Mouse (Mus musculus) small intestine, adult 10 weeks (tissue): ENCODE measurements around the gene Il17a. TPM values are rescaled to one million over a fixed set of nuclear protein-coding genes. Genes with fewer than 3 reads are reported as not detected.

ENCODE experiments used
- polyA plus RNA-seq: library from polyadenylated mRNA; stranded (reverse); fragments of 350-450 nt; fragmentation: Illumina TruSeq; extraction: RNeasy Lipid Tissue Mini Kit (QIAGEN cat#74804); gene quantifications from one replicate; pipeline ENCODE4 v1.2.3, GENCODE M21; 2014; ENCODE audit warnings: low replicate concordance

Il17a gene
- polyA plus RNA-seq, result not detected

DNA sequence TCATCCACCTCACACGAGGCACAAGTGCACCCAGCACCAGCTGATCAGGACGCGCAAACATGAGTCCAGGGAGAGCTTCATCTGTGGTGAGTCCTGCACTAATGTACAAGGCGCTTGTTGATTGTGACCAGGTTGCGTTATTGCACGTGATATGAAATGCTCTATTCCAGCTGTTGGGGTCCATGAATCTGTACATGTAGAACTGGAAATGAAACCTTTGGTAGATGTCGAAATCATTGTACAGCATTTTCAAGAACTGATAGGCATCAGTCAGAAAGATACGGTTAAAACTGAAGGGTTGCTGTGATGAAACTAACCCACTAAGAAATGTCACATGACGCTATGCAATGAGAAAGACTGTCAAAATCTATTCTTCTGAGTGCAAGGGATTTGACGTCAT, at the start of gene Il17a:
Gene Il17a (plus strand): TSS at position 3 of the 400 bp plus-strand sequence.

Other genes starting within 250 kb of the Il17a start
- 0.11 TPM for gene Pkhd1, start 112.8 kb upstream of the Il17a start, polyA plus RNA-seq
- not detected for gene Il17f, start 59.7 kb downstream of the Il17a start, polyA plus RNA-seq
- gene Mcm3, start 89.4 kb downstream of the Il17a start, polyA plus RNA-seq, result 2.2 TPM
- 2.4 TPM for gene Paqr8, start 159.7 kb downstream of the Il17a start, polyA plus RNA-seq
- 0.19 TPM for gene Efhc1, start 220.7 kb downstream of the Il17a start, polyA plus RNA-seq